15 mouse cellular contexts compared by ENCODE assay signal in the genomic region with DNA sequence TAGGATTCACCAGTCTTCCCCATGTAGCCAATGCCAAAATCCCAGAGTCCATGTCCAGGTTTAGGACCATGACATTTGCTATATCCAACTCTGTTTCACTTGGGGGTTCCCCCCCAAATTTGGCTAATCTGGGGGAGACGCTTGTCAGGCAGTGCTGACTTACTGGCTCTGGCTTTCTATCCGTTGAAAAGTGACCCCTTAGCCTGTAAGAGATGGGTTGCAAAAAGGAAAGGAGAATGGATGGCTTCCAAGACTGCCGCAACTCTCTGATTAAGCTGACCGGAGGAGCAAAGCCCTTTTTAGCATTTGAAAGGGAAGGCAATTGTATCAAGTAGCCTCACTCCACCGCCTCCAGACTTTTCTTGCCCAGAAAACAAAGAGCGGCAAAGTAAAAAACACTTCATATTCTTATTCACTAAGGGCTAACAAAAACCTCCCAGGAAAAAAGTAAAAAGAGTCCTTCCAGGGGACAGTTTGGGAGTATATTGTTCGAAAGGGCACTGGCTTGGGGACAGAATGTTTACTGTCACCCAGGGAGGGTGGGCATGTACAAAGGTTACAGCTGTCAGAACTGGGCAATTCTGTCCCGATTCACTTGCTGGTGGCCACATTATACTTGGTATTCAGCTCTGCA. TPM values are rescaled to one million over a fixed set of nuclear protein-coding genes. Genes with fewer than 3 reads are reported as not detected.
A peak's percentile ranks its signal among the peaks of the same experiment; 100 is the strongest.
DNase-seq lines count a peak whose midpoint lies in the region; ATAC-seq lines count a peak whose summit lies in the region.
"Had no signal": no experiment of that assay in that cellular context is flagged by ENCODE, and none has a peak within 500 bp of the region (broad histone marks: within the 10 kb centered on the region; RNA-seq: fewer than 3 reads in every experiment).

No protein-coding gene starts in this region.

- peaks cover 77% of the 10 kb centered on the region for H3K27me3 ChIP-seq in forebrain, embryonic 10.5 days (ENCODE audit: poor library complexity, severe bottlenecking)
- 0 out of 2 replicates have a peak, but pooled peaks cover 3% of the 10 kb centered on the region for H3K27me3 ChIP-seq in forebrain, embryonic 15.5 days
- 0 out of 2 replicates have a peak, but pooled peaks cover 2% of the 10 kb centered on the region for H3K27me3 ChIP-seq in neural tube, embryonic 11.5 days (ENCODE audit: control insufficient read depth, insufficient read depth, low read length)
- 0 out of 2 replicates have a peak, but pooled peaks cover 3% of the 10 kb centered on the region for H3K27me3 ChIP-seq in neural tube, embryonic 15.5 days (replicated peaks)
- H3K27me3 ChIP-seq in forebrain, embryonic 16.5 days (replicated peaks; ENCODE audit: control insufficient read depth, insufficient read depth, low read length): 0 out of 2 replicates have a peak, but pooled peaks cover 3% of the 10 kb centered on the region
- no peaks in the 10 kb centered on the region for H3K27me3 ChIP-seq in neural tube, embryonic 14.5 days (ENCODE audit: control insufficient read depth, insufficient read depth, low read length)
- H3K27me3 ChIP-seq: lung, embryonic 15.5 days; megakaryocyte, embryonic 14.5 days had no signal

- H3K9me3 ChIP-seq in forebrain, embryonic 10.5 days: no peaks in the 10 kb centered on the region
- no peaks in the 10 kb centered on the region for H3K9me3 ChIP-seq in forebrain, embryonic 15.5 days
- H3K9me3 ChIP-seq in neural tube, embryonic 11.5 days (ENCODE audit: control insufficient read depth, low read length): no peaks in the 10 kb centered on the region
- H3K9me3 ChIP-seq in neural tube, embryonic 15.5 days (replicated peaks): no peaks in the 10 kb centered on the region
- no peaks in the 10 kb centered on the region for H3K9me3 ChIP-seq in forebrain, embryonic 16.5 days (ENCODE audit: control insufficient read depth, low read length)
- no peaks in the 10 kb centered on the region for H3K9me3 ChIP-seq in neural tube, embryonic 14.5 days (ENCODE audit: control insufficient read depth, low read length)
- H3K9me3 ChIP-seq: embryonic facial prominence, embryonic 12.5 days; lung, embryonic 15.5 days had no signal

- H3K4me1 ChIP-seq in forebrain, embryonic 10.5 days: peaks cover 42% of the 10 kb centered on the region
- H3K4me1 ChIP-seq in forebrain, embryonic 15.5 days: peaks cover 19% of the 10 kb centered on the region
- no peaks in the 10 kb centered on the region for H3K4me1 ChIP-seq in neural tube, embryonic 11.5 days (ENCODE audit: control insufficient read depth, insufficient read depth, low read length)
- H3K4me1 ChIP-seq in neural tube, embryonic 15.5 days: no peaks in the 10 kb centered on the region
- peaks cover 5% of the 10 kb centered on the region for H3K4me1 ChIP-seq in forebrain, embryonic 16.5 days (replicated peaks; ENCODE audit: control insufficient read depth, insufficient read depth, low read length)
- H3K4me1 ChIP-seq in neural tube, embryonic 14.5 days (ENCODE audit: control insufficient read depth, insufficient read depth, low read length): no peaks in the 10 kb centered on the region
- H3K4me1 ChIP-seq: embryonic facial prominence, embryonic 12.5 days; lung, embryonic 15.5 days; megakaryocyte, embryonic 14.5 days had no signal

- WGBS in forebrain, embryonic 10.5 days: 8% methylated on average over 8 of the region's 8 CpGs
- 4% methylated on average over 8 of the region's 8 CpGs for WGBS in forebrain, embryonic 15.5 days
- WGBS in neural tube, embryonic 11.5 days: 12% methylated on average over 8 of the region's 8 CpGs
- 6% methylated on average over 8 of the region's 8 CpGs for WGBS in neural tube, embryonic 15.5 days
- 4% methylated on average over 8 of the region's 8 CpGs for WGBS in forebrain, embryonic 16.5 days
- 11% methylated on average over 8 of the region's 8 CpGs for WGBS in neural tube, embryonic 14.5 days

- no peak overlapping the region for H3K4me2 ChIP-seq in forebrain, embryonic 15.5 days (replicated peaks)
- H3K4me2 ChIP-seq in neural tube, embryonic 11.5 days (ENCODE audit: low read depth): no peak overlapping the region
- no peak overlapping the region for H3K4me2 ChIP-seq in neural tube, embryonic 15.5 days
- no peak overlapping the region for H3K4me2 ChIP-seq in forebrain, embryonic 16.5 days (ENCODE audit: low read length)
- no peak overlapping the region for H3K4me2 ChIP-seq in neural tube, embryonic 14.5 days (ENCODE audit: low read depth, low read length)
- H3K4me2 ChIP-seq: embryonic facial prominence, embryonic 12.5 days; lung, embryonic 15.5 days had no signal

- peak; percentile 18 for DNase-seq in forebrain, embryonic 10.5 days (ENCODE audit: extremely low spot score, low spot score)
- peak; percentile 17 for DNase-seq in neural tube, embryonic 11.5 days (ENCODE audit: low spot score)
- DNase-seq in layer of hippocampus, postnatal 25 days (ENCODE audit: extremely low spot score in 1 of 2, low spot score in 1 of 2): no peak
- DNase-seq in right cerebral cortex, postnatal 10 days (ENCODE audit: low spot score in 2 of 2): no peak
- DNase-seq: cerebellum, adult 8-10 months; kidney, adult 11 months had no signal

- ATAC-seq in forebrain, embryonic 15.5 days (replicated peaks): no peak
- ATAC-seq in neural tube, embryonic 11.5 days (ENCODE audit: insufficient read depth, low FRiP score, low TSS enrichment): peak; percentile 46; the same call in 1 of the 2 replicates
- ATAC-seq in neural tube, embryonic 15.5 days (ENCODE audit: low FRiP score): no peak
- 0 out of 2 replicates have a peak, but pooled peaks have one; percentile 18 for ATAC-seq in forebrain, embryonic 16.5 days
- ATAC-seq in neural tube, embryonic 14.5 days (ENCODE audit: low read depth): peak; percentile 60; the same call in 1 of the 2 replicates

- no peak overlapping the region for H3K9ac ChIP-seq in forebrain, embryonic 15.5 days (replicated peaks)
- H3K9ac ChIP-seq in neural tube, embryonic 11.5 days (ENCODE audit: low read length): no peak overlapping the region
- H3K9ac ChIP-seq in neural tube, embryonic 15.5 days (replicated peaks): no peak overlapping the region
- H3K9ac ChIP-seq in forebrain, embryonic 16.5 days (replicated peaks; ENCODE audit: low read depth, low read length): no peak overlapping the region
- H3K9ac ChIP-seq in neural tube, embryonic 14.5 days (replicated peaks; ENCODE audit: low read depth, low read length): no peak overlapping the region
- H3K9ac ChIP-seq: embryonic facial prominence, embryonic 12.5 days; lung, embryonic 15.5 days had no signal

- peak overlapping the region; percentile 10; the same call in 1 of the 2 replicates for H3K4me3 ChIP-seq in forebrain, embryonic 10.5 days
- no peak overlapping the region for H3K4me3 ChIP-seq in forebrain, embryonic 15.5 days
- no peak overlapping the region for H3K4me3 ChIP-seq in neural tube, embryonic 11.5 days (ENCODE audit: low read depth, low read length)
- no peak overlapping the region for H3K4me3 ChIP-seq in neural tube, embryonic 15.5 days (replicated peaks)
- no peak overlapping the region for H3K4me3 ChIP-seq in forebrain, embryonic 16.5 days (replicated peaks; ENCODE audit: low read length)
- no peak overlapping the region for H3K4me3 ChIP-seq in neural tube, embryonic 14.5 days (ENCODE audit: low read depth, low read length)
- H3K4me3 ChIP-seq: embryonic facial prominence, embryonic 12.5 days; lung, embryonic 15.5 days; megakaryocyte, embryonic 14.5 days had no signal

- H3K27ac ChIP-seq in forebrain, embryonic 10.5 days: no peak overlapping the region
- no peak overlapping the region for H3K27ac ChIP-seq in forebrain, embryonic 15.5 days (replicated peaks)
- no peak overlapping the region for H3K27ac ChIP-seq in neural tube, embryonic 11.5 days (ENCODE audit: low read depth, low read length)
- no peak overlapping the region for H3K27ac ChIP-seq in neural tube, embryonic 15.5 days (replicated peaks)
- no peak overlapping the region for H3K27ac ChIP-seq in forebrain, embryonic 16.5 days (ENCODE audit: low read length)
- H3K27ac ChIP-seq in neural tube, embryonic 14.5 days (ENCODE audit: low read depth, low read length): no peak overlapping the region
- H3K27ac ChIP-seq: embryonic facial prominence, embryonic 12.5 days; lung, embryonic 15.5 days; stomach, postnatal 0 days had no signal

- no peaks in the 10 kb centered on the region for H3K36me3 ChIP-seq in forebrain, embryonic 10.5 days (replicated peaks)
- H3K36me3 ChIP-seq in forebrain, embryonic 15.5 days: no peaks in the 10 kb centered on the region
- no peaks in the 10 kb centered on the region for H3K36me3 ChIP-seq in neural tube, embryonic 11.5 days (ENCODE audit: control insufficient read depth, insufficient read depth, low read length)
- no peaks in the 10 kb centered on the region for H3K36me3 ChIP-seq in neural tube, embryonic 15.5 days
- H3K36me3 ChIP-seq in forebrain, embryonic 16.5 days (ENCODE audit: control insufficient read depth, insufficient read depth): no peaks in the 10 kb centered on the region
- no peaks in the 10 kb centered on the region for H3K36me3 ChIP-seq in neural tube, embryonic 14.5 days (ENCODE audit: control insufficient read depth, insufficient read depth, low read length)
- H3K36me3 ChIP-seq: embryonic facial prominence, embryonic 12.5 days; lung, embryonic 15.5 days had no signal

RNA-seq across cellular contexts. Expression of a gene that starts 59.2 kb away (rescaled TPM):
- 3.9 and 4.5 TPM in 2 replicates for polyA plus RNA-seq in forebrain, embryonic 10.5 days (2016; fragmentation: Nextera tagmentation; extraction: Ambion mirVana)
- polyA plus RNA-seq in forebrain, embryonic 15.5 days (2015; fragmentation: Nextera tagmentation; extraction: Ambion mirVana): 14.4 and 16.1 TPM in 2 replicates
- polyA plus RNA-seq in neural tube, embryonic 11.5 days (2014; fragmentation: Nextera tagmentation; extraction: Ambion mirVana): 7.0 and 8.8 TPM in 2 replicates
- 15.3 and 19.0 TPM in 2 replicates for polyA plus RNA-seq in neural tube, embryonic 15.5 days (2015; fragmentation: Nextera tagmentation; extraction: Ambion mirVana)
- polyA plus RNA-seq in forebrain, embryonic 16.5 days (2015; fragmentation: Nextera tagmentation; extraction: Ambion mirVana): 11.7 and 16.8 TPM in 2 replicates
- polyA plus RNA-seq in neural tube, embryonic 14.5 days (2014; fragmentation: Nextera tagmentation; extraction: Ambion mirVana): 15.4 and 16.4 TPM in 2 replicates
- total RNA-seq in layer of hippocampus, postnatal 25 days (2021): 10 to 100 TPM; 30.9 to 32.5 TPM
- total RNA-seq: MEL had no signal

RNA-seq across cellular contexts. Expression of a gene that starts 59.3 kb away (rescaled TPM):
- 3.0 and 3.5 TPM in 2 replicates for polyA plus RNA-seq in forebrain, embryonic 10.5 days (2016; fragmentation: Nextera tagmentation; extraction: Ambion mirVana)
- polyA plus RNA-seq in forebrain, embryonic 15.5 days (2015; fragmentation: Nextera tagmentation; extraction: Ambion mirVana): 7.4 and 7.9 TPM in 2 replicates
- polyA plus RNA-seq in neural tube, embryonic 11.5 days (2014; fragmentation: Nextera tagmentation; extraction: Ambion mirVana): 6.6 and 7.3 TPM in 2 replicates
- polyA plus RNA-seq in neural tube, embryonic 15.5 days (2015; fragmentation: Nextera tagmentation; extraction: Ambion mirVana): 6.1 and 6.6 TPM in 2 replicates
- polyA plus RNA-seq in forebrain, embryonic 16.5 days (2015; fragmentation: Nextera tagmentation; extraction: Ambion mirVana): 7.4 and 9.8 TPM in 2 replicates
- 8.5 and 8.6 TPM in 2 replicates for polyA plus RNA-seq in neural tube, embryonic 14.5 days (2014; fragmentation: Nextera tagmentation; extraction: Ambion mirVana)
- total RNA-seq in layer of hippocampus, postnatal 25 days (2021): 10 to 100 TPM; 43.1 to 48.2 TPM
- total RNA-seq: MEL had no signal

Comparison
In these comparisons a context has a peak if more than half of its experiments do, and no peak if none do; other contexts are left out.
1. ATAC-seq: peak in neural tube, embryonic 11.5 days (single experiment), forebrain, embryonic 16.5 days (single experiment) and neural tube, embryonic 14.5 days (single experiment); none in forebrain, embryonic 15.5 days (single experiment) and neural tube, embryonic 15.5 days (single experiment).
2. DNase-seq: peak in forebrain, embryonic 10.5 days (single experiment) and neural tube, embryonic 11.5 days (single experiment); none in layer of hippocampus, postnatal 25 days (0 of 2) and right cerebral cortex, postnatal 10 days (0 of 2).